Mouse (Mus musculus) ES-E14 (cell line): ENCODE measurements at regions not wholly inside any gene's neighbourhood (a gene's known extent, or its start where the extent isn't known, plus 50 kb on each side); places are given as distances from the start of the nearest gene placed in this dataset.

Experiments
- DNase-seq: peaks from one replicate; pipeline ENCODE4 v3.0.0-alpha.2; 2013; ENCODE audit warnings: low read depth, low spot score
- H3K27ac ChIP-seq: 2 replicates; pipeline ENCODE4 v1.5.1; 2012; ENCODE audit warnings: low read depth, mild to moderate bottlenecking, low read length, moderate library complexity, mixed read lengths; ENCODE audit not compliant: poor library complexity, insufficient read depth, severe bottlenecking
- H3K36me3 ChIP-seq: 2 replicates; pipeline ENCODE4 v1.6.1; 2012; ENCODE audit warnings: mild to moderate bottlenecking, low read length, moderate library complexity, mixed read lengths; ENCODE audit not compliant: control insufficient read depth, poor library complexity, insufficient read depth, severe bottlenecking
- H3K4me1 ChIP-seq, 2 experiments: fragments of 150-350 bp in 1 of 2; sonication (generic) in 1 of 2; 2 replicates each; pipeline ENCODE4 v1.6.1; 2012; ENCODE audit warnings: low read length in 2 of 2, mild to moderate bottlenecking in 1 of 2, mixed read lengths in 1 of 2; ENCODE audit not compliant: control insufficient read depth in 2 of 2, insufficient read depth in 2 of 2, poor library complexity in 1 of 2
- H3K4me3 ChIP-seq, 2 experiments: fragments of 150-350 bp in 1 of 2; sonication (generic) in 1 of 2; 2 replicates each; pipeline ENCODE4 v1.5.1; 2012; ENCODE audit warnings: low read length in 2 of 2, low read depth in 1 of 2, mild to moderate bottlenecking in 1 of 2, mixed read lengths in 1 of 2; ENCODE audit not compliant: insufficient read depth in 1 of 2, poor library complexity in 1 of 2, severe bottlenecking in 1 of 2
- H3K9ac ChIP-seq: 2 replicates; pipeline ENCODE4 v1.6.1; 2012; ENCODE audit warnings: low read depth, mild to moderate bottlenecking, low read length, mixed read lengths; ENCODE audit not compliant: poor library complexity, insufficient read depth, severe bottlenecking
- H3K9me3 ChIP-seq: fragments of 150-350 bp; sonication (generic); 2 replicates; pipeline ENCODE4 v1.6.1; 2012; ENCODE audit warnings: low read depth, mild to moderate bottlenecking, low read length; ENCODE audit not compliant: control insufficient read depth, insufficient read depth
- CHD2 ChIP-seq: IDR thresholded peaks from 2 replicates; pipeline ENCODE4 v1.6.1; 2014; ENCODE audit warnings: mild to moderate bottlenecking, low read depth, low read length, inconsistent platforms
- HCFC1 ChIP-seq: IDR thresholded peaks from 2 replicates; pipeline ENCODE4 v1.6.1; 2012; ENCODE audit warnings: low read length, inconsistent platforms, borderline replicate concordance; ENCODE audit not compliant: insufficient read depth
- MAFK ChIP-seq: IDR thresholded peaks from 2 replicates; pipeline ENCODE4 v1.6.1; 2014; ENCODE audit warnings: mild to moderate bottlenecking, low read depth, low read length, inconsistent platforms; ENCODE audit not compliant: insufficient read depth
- ZC3H11A ChIP-seq: IDR thresholded peaks from 2 replicates; pipeline ENCODE4 v1.6.1; 2012; ENCODE audit warnings: low read depth, mild to moderate bottlenecking, inconsistent platforms, low read length, borderline replicate concordance
- ZNF384 ChIP-seq: IDR thresholded peaks from 2 replicates; pipeline ENCODE4 v1.6.1; 2012; ENCODE audit warnings: low read depth, low read length, inconsistent platforms
- in situ Hi-C, 2 experiments: fragments of 600-800 bp; cut with MboI; formaldehyde crosslinking; loops; one replicate each; pipeline ENCODE4 v1.15.1; 2025; ENCODE audit warnings: low sequenced_read_pairs in 2 of 2, inconsistent platforms in 1 of 2; ENCODE audit not compliant: unreplicated experiment in 2 of 2

- H3K4me1 ChIP-seq: peaks cover 2 to 9% of the 10 kb centered on the region in 2 experiments; a peak in 3 of 4 replicates
- H3K36me3 ChIP-seq: no peaks in the 10 kb centered on the region
- H3K9me3 ChIP-seq: no peaks in the 10 kb centered on the region
- in situ Hi-C loops: no loop called here
- H3K27ac ChIP-seq: no peak overlapping the region
- TF ChIP-seq ZNF384: no peak
- TF ChIP-seq HCFC1: no peak
- TF ChIP-seq ZC3H11A: no peak
- no peak for TF ChIP-seq MAFK
- no peak overlapping the region for H3K9ac ChIP-seq
- peak; percentile 25 for DNase-seq
- no peak overlapping the region for H3K4me3 ChIP-seq
These were observed 590.2 kb upstream of the Sox11 start for GRCm38 (mm10) chr12:27932382-27933140.

GRCm38 (mm10) chr12:27928366-27928963 is 586.1 kb upstream of the Sox11 start:
- Histone ChIP-seq H3K27ac (no peak overlapping the region), H3K9me3 (no peaks in the 10 kb centered on the region), H3K4me3 (no peak overlapping the region), H3K9ac (no peak overlapping the region), H3K36me3 (no peaks in the 10 kb centered on the region), H3K4me1 (peaks cover 2 to 7% of the 10 kb centered on the region in 2 experiments; a peak in 2 of 4 replicates)
- in situ Hi-C loops: no loop called here
- no peak for DNase-seq
- no peak for TF ChIP-seq MAFK
- no peak for TF ChIP-seq ZC3H11A
- TF ChIP-seq CHD2: no peak
- no peak for TF ChIP-seq ZNF384
- TF ChIP-seq HCFC1: no peak

DNA sequence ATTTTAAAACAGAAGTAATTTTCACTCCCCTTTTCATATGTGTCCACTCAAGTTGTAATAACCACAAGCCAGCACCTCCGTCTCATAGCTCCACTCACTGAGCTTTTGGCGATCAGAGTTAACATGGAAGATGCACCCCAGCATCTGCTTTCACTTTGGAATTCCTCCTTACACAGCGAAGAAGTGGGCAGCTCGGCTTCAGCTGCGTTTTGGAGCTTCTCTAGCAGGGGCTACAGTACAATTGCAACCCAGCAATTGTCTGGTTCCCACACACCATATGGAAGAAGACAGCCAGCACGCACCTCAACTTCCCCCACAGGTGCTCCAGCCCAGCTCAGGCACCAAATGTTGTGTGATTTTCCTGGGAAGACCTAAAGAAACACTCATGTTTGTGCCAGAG is 584.4 kb upstream of the Sox11 start:
- no peak for TF ChIP-seq ZC3H11A
- no peak for TF ChIP-seq HCFC1
- TF ChIP-seq MAFK: no peak
- TF ChIP-seq CHD2: no peak
- no peak for TF ChIP-seq ZNF384
- H3K9ac ChIP-seq: no peak overlapping the region
- no peaks in the 10 kb centered on the region for H3K9me3 ChIP-seq
- no peak overlapping the region for H3K27ac ChIP-seq
- H3K4me3 ChIP-seq: no peak overlapping the region
- H3K4me1 ChIP-seq: no peaks in the 10 kb centered on the region
- no peak for DNase-seq
- in situ Hi-C loops: no loop called here
- H3K36me3 ChIP-seq: no peaks in the 10 kb centered on the region

GRCm38 (mm10) chr12:27920607-27921006 is 578.2 kb upstream of the Sox11 start:
- Histone ChIP-seq H3K4me3 (no peak overlapping the region), H3K9ac (no peak overlapping the region), H3K4me1 (no peaks in the 10 kb centered on the region), H3K36me3 (no peaks in the 10 kb centered on the region), H3K9me3 (no peaks in the 10 kb centered on the region), H3K27ac (no peak overlapping the region)
- in situ Hi-C loops: loop anchor here in 1 of 2 experiments (25.0 kb wide), 1 partner anchor 92 kb away; no protein-coding TSS in a partner anchor
- no peak for DNase-seq
- TF ChIP-seq ZC3H11A: no peak
- TF ChIP-seq HCFC1: no peak
- no peak for TF ChIP-seq CHD2
- no peak for TF ChIP-seq ZNF384
- no peak for TF ChIP-seq MAFK
